ENCODE assay signal across 24 mouse cellular contexts in the genomic region with DNA sequence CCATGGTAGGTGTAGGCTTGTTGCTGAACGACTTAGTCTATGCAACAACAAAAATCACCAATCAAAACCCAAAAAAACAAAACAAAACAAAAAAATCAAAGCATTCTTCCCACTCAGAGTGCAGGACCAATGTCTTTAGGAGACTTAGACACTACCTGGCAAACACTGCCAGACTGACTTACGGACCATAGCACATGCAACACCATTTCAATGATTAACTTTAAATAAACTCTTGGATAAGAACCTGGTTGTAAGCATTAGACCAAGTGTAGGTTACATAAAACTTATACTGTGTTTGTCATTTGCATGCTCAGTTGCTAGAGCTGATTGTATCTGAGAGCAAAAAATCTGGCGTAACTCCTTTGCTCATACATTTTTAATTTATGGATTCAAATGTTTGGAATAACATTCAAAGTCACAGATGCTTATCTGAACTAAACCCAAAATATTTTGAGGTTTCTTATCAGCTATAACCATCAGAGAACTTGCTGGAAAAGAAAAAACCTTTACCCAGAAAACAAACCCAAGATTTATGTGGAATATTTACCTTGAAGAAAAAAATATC.
DNase-seq lines count a peak whose midpoint lies in the region; ATAC-seq and TF ChIP-seq lines count a peak whose summit lies in the region.
"Had no signal": no experiment of that assay in that cellular context is flagged by ENCODE, and none has a peak within 500 bp of the region (broad histone marks: within the 10 kb centered on the region; RNA-seq: fewer than 3 reads in every experiment).

No protein-coding gene starts in this region.

- H3K9ac ChIP-seq in embryonic facial prominence, embryonic 13.5 days: no peak overlapping the region
- no peak overlapping the region for H3K9ac ChIP-seq in kidney, embryonic 16.5 days (replicated peaks; ENCODE audit: low read length)
- H3K9ac ChIP-seq in liver, postnatal 0 days (replicated peaks): no peak overlapping the region
- no peak overlapping the region for H3K9ac ChIP-seq in liver, embryonic 12.5 days
- H3K9ac ChIP-seq: embryonic facial prominence, embryonic 12.5 days; heart, embryonic 12.5 days; hindbrain, embryonic 15.5 days had no signal

- no peak for DNase-seq in embryonic facial prominence, embryonic 10.5 days (ENCODE audit: low spot score)
- DNase-seq in kidney, adult 18-20 months: no peak
- no peak for DNase-seq in liver, postnatal 0 days
- no peak for DNase-seq in left cerebral cortex, adult 18-20 months (ENCODE audit: low spot score in 2 of 2)
- DNase-seq: adrenal gland, postnatal 10 days; B cell, adult 2 months; cerebellum, adult 11 months; cerebellum, adult 8-10 months; cerebellum, postnatal 14 days; embryo, embryonic 11 days; gastrocnemius, adult 2 months; gastrocnemius, postnatal 25 days; heart, postnatal 36 days had no signal

- TF ChIP-seq EP300 in liver, postnatal 0 days (IDR thresholded peaks at IDR 0.05; ENCODE audit: low read depth): no peak

- H3K4me3 ChIP-seq in embryonic facial prominence, embryonic 13.5 days: no peak overlapping the region
- no peak overlapping the region for H3K4me3 ChIP-seq in embryonic facial prominence, embryonic 10.5 days
- no peak overlapping the region for H3K4me3 ChIP-seq in kidney, embryonic 16.5 days (ENCODE audit: low read length)
- no peak overlapping the region for H3K4me3 ChIP-seq in liver, postnatal 0 days (ENCODE audit: low read depth, low read length)
- no peak overlapping the region for H3K4me3 ChIP-seq in liver, embryonic 12.5 days
- H3K4me3 ChIP-seq: embryonic facial prominence, embryonic 12.5 days; erythroblast, embryonic 14.5 days; forebrain, embryonic 10.5 days; gastrocnemius, adult 2 months; heart, embryonic 12.5 days; hindbrain, embryonic 15.5 days had no signal

- H3K27ac ChIP-seq in embryonic facial prominence, embryonic 13.5 days: peak overlapping the region; percentile 39; the same call in 1 of the 2 replicates
- H3K27ac ChIP-seq in embryonic facial prominence, embryonic 10.5 days (replicated peaks): no peak overlapping the region
- peak overlapping the region; percentile 13; the same call in 1 of the 2 replicates for H3K27ac ChIP-seq in kidney, embryonic 16.5 days (ENCODE audit: low read length)
- no peak overlapping the region for H3K27ac ChIP-seq in liver, postnatal 0 days (ENCODE audit: low read depth)
- H3K27ac ChIP-seq in liver, embryonic 12.5 days: no peak overlapping the region
- H3K27ac ChIP-seq: embryonic facial prominence, embryonic 12.5 days; forebrain, embryonic 10.5 days; gastrocnemius, adult 2 months; hindbrain, embryonic 15.5 days had no signal

- H3K4me1 ChIP-seq in embryonic facial prominence, embryonic 13.5 days: peaks cover 4% of the 10 kb centered on the region
- no peaks in the 10 kb centered on the region for H3K4me1 ChIP-seq in embryonic facial prominence, embryonic 10.5 days
- H3K4me1 ChIP-seq in kidney, embryonic 16.5 days (ENCODE audit: insufficient read depth, low read length): no peaks in the 10 kb centered on the region
- no peaks in the 10 kb centered on the region for H3K4me1 ChIP-seq in liver, postnatal 0 days (ENCODE audit: insufficient read depth)
- no peaks in the 10 kb centered on the region for H3K4me1 ChIP-seq in liver, embryonic 12.5 days
- H3K4me1 ChIP-seq: embryonic facial prominence, embryonic 12.5 days; forebrain, embryonic 10.5 days; heart, embryonic 12.5 days; hindbrain, embryonic 15.5 days had no signal

- no peak overlapping the region for H3K4me2 ChIP-seq in embryonic facial prominence, embryonic 13.5 days
- H3K4me2 ChIP-seq in kidney, embryonic 16.5 days (replicated peaks; ENCODE audit: low read depth, low read length): no peak overlapping the region
- H3K4me2 ChIP-seq in liver, postnatal 0 days (ENCODE audit: low read depth, low read length): no peak overlapping the region
- no peak overlapping the region for H3K4me2 ChIP-seq in liver, embryonic 12.5 days
- H3K4me2 ChIP-seq: embryonic facial prominence, embryonic 12.5 days; heart, embryonic 12.5 days; hindbrain, embryonic 15.5 days had no signal

- no peak for ATAC-seq in embryonic facial prominence, embryonic 13.5 days (ENCODE audit: insufficient number of reproducible peaks, insufficient read depth, low FRiP score, low TSS enrichment, low read depth)
- peak; percentile 78 for ATAC-seq in kidney, embryonic 16.5 days (ENCODE audit: low FRiP score, low TSS enrichment)
- 0 out of 2 replicates have a peak, but pooled peaks have one; percentile 43 for ATAC-seq in liver, postnatal 0 days
- ATAC-seq in liver, embryonic 12.5 days: no peak
- ATAC-seq: CD4-positive, CD25-positive, alpha-beta regulatory T cell, adult 4 months; forebrain, embryonic 14.5 days had no signal

- no peaks in the 10 kb centered on the region for H3K36me3 ChIP-seq in embryonic facial prominence, embryonic 13.5 days
- H3K36me3 ChIP-seq in embryonic facial prominence, embryonic 10.5 days (replicated peaks): no peaks in the 10 kb centered on the region
- no peaks in the 10 kb centered on the region for H3K36me3 ChIP-seq in kidney, embryonic 16.5 days (ENCODE audit: insufficient read depth, low read length)
- H3K36me3 ChIP-seq in liver, postnatal 0 days (replicated peaks; ENCODE audit: insufficient read depth, low read length): no peaks in the 10 kb centered on the region
- no peaks in the 10 kb centered on the region for H3K36me3 ChIP-seq in liver, embryonic 12.5 days
- H3K36me3 ChIP-seq: embryonic facial prominence, embryonic 12.5 days; forebrain, embryonic 10.5 days; G1E; heart, embryonic 12.5 days; hindbrain, embryonic 15.5 days had no signal

- H3K9me3 ChIP-seq in embryonic facial prominence, embryonic 13.5 days: no peaks in the 10 kb centered on the region
- no peaks in the 10 kb centered on the region for H3K9me3 ChIP-seq in embryonic facial prominence, embryonic 10.5 days
- H3K9me3 ChIP-seq in kidney, embryonic 16.5 days (ENCODE audit: low read length): no peaks in the 10 kb centered on the region
- no peaks in the 10 kb centered on the region for H3K9me3 ChIP-seq in liver, postnatal 0 days (ENCODE audit: low read length)
- no peaks in the 10 kb centered on the region for H3K9me3 ChIP-seq in liver, embryonic 12.5 days (replicated peaks)
- H3K9me3 ChIP-seq: embryonic facial prominence, embryonic 12.5 days; forebrain, embryonic 10.5 days; G1E; heart, embryonic 12.5 days; hindbrain, embryonic 15.5 days had no signal

- H3K27me3 ChIP-seq in embryonic facial prominence, embryonic 13.5 days: no peaks in the 10 kb centered on the region
- no peaks in the 10 kb centered on the region for H3K27me3 ChIP-seq in embryonic facial prominence, embryonic 10.5 days (replicated peaks; ENCODE audit: low read depth, poor library complexity, severe bottlenecking)
- no peaks in the 10 kb centered on the region for H3K27me3 ChIP-seq in kidney, embryonic 16.5 days (ENCODE audit: insufficient read depth, low read length)
- no peaks in the 10 kb centered on the region for H3K27me3 ChIP-seq in liver, postnatal 0 days (ENCODE audit: insufficient read depth, low read length)
- H3K27me3 ChIP-seq in liver, embryonic 12.5 days (replicated peaks): no peaks in the 10 kb centered on the region
- H3K27me3 ChIP-seq: embryonic facial prominence, embryonic 12.5 days; heart, embryonic 12.5 days; hindbrain, embryonic 15.5 days had no signal

- WGBS in embryonic facial prominence, embryonic 13.5 days: 58% methylated on average over 3 of the region's 3 CpGs
- 72% methylated on average over 3 of the region's 3 CpGs for WGBS in embryonic facial prominence, embryonic 10.5 days
- WGBS in kidney, embryonic 16.5 days: 58% methylated on average over 3 of the region's 3 CpGs
- WGBS in liver, postnatal 0 days (ENCODE audit: insufficient replicate concordance): 50% methylated on average over 3 of the region's 3 CpGs
- 51% methylated on average over 3 of the region's 3 CpGs for WGBS in liver, embryonic 12.5 days (ENCODE audit: insufficient replicate concordance)

- TF ChIP-seq CTCF in liver, postnatal 0 days (IDR thresholded peaks at IDR 0.05; ENCODE audit: low read depth): no peak

Comparison
In these comparisons a context has a peak if more than half of its experiments do, and no peak if none do; other contexts are left out.
1. ATAC-seq: peak in kidney, embryonic 16.5 days (single experiment) and liver, postnatal 0 days (single experiment); none in embryonic facial prominence, embryonic 13.5 days (single experiment) and liver, embryonic 12.5 days (single experiment).
2. H3K27ac ChIP-seq: peak in embryonic facial prominence, embryonic 13.5 days (single experiment) and kidney, embryonic 16.5 days (single experiment); none in embryonic facial prominence, embryonic 10.5 days (single experiment), liver, postnatal 0 days (single experiment) and liver, embryonic 12.5 days (single experiment).